Mouse (Mus musculus) MEL (cell line): ENCODE data around the gene Cdk2ap2. TPM values are rescaled to one million over a fixed set of nuclear protein-coding genes. Genes with fewer than 3 reads are reported as not detected.

Experiments
- DNase-seq: peaks from one replicate; pipeline ENCODE4 v3.0.0; 2011; ENCODE audit warnings: low read depth, low spot score
- H3K27ac ChIP-seq: 2 replicates; pipeline ENCODE4 v1.5.1; 2012; ENCODE audit warnings: low read depth, mild to moderate bottlenecking, control low read depth, low read length, moderate library complexity; ENCODE audit not compliant: control insufficient read depth
- H3K27me3 ChIP-seq, 2 experiments: fragments of 150-350 bp in 1 of 2; sonication (generic) in 1 of 2; 2 replicates each; pipeline ENCODE4 v1.6.1; 2012; ENCODE audit warnings: low read length in 2 of 2, mild to moderate bottlenecking in 2 of 2, improper control_type of control experiment in 1 of 2, moderate library complexity in 1 of 2; ENCODE audit not compliant: insufficient read depth in 2 of 2, control insufficient read depth in 1 of 2
- H3K36me3 ChIP-seq, 2 experiments: 2 replicates each; pipeline ENCODE4 v1.6.1; 2012 to 2014; ENCODE audit warnings: low read length in 2 of 2, improper control_type of control experiment in 1 of 2, inconsistent platforms in 1 of 2, mild to moderate bottlenecking in 1 of 2; ENCODE audit not compliant: insufficient read depth in 2 of 2, control insufficient read depth in 1 of 2
- H3K4me1 ChIP-seq, 2 experiments: fragments of 150-350 bp in 1 of 2; sonication (generic) in 1 of 2; 2 replicates each; pipeline ENCODE4 v1.6.1; 2012; ENCODE audit warnings: low read length in 2 of 2, improper control_type of control experiment in 1 of 2, mild to moderate bottlenecking in 1 of 2; ENCODE audit not compliant: insufficient read depth in 2 of 2, control insufficient read depth in 1 of 2
- H3K4me3 ChIP-seq, 2 experiments: fragments of 150-350 bp in 1 of 2; sonication (generic) in 1 of 2; 2 replicates each; pipeline ENCODE4 v1.5.1; 2012; ENCODE audit warnings: low read depth in 2 of 2, low read length in 2 of 2, mild to moderate bottlenecking in 2 of 2, moderate library complexity in 2 of 2, control low read depth in 1 of 2, improper control_type of control experiment in 1 of 2; ENCODE audit not compliant: control insufficient read depth in 1 of 2, insufficient read depth in 1 of 2
- H3K79me2 ChIP-seq: 2 replicates; pipeline ENCODE4 v1.6.1; 2012; ENCODE audit warnings: mild to moderate bottlenecking, low read length, moderate library complexity; ENCODE audit not compliant: control insufficient read depth, poor library complexity, insufficient read depth
- H3K9ac ChIP-seq: 2 replicates; pipeline ENCODE4 v1.6.1; 2012; ENCODE audit warnings: low read depth, mild to moderate bottlenecking, control low read depth, low read length, moderate library complexity; ENCODE audit not compliant: control insufficient read depth, poor library complexity, severe bottlenecking
- H3K9me3 ChIP-seq: fragments of 150-350 bp; sonication (generic); replicated peaks from 2 replicates; pipeline ENCODE4 v1.6.1; 2012; ENCODE audit warnings: mild to moderate bottlenecking, low read length, improper control_type of control experiment, moderate library complexity; ENCODE audit not compliant: insufficient read depth
- CHD2 ChIP-seq: IDR thresholded peaks from 2 replicates; pipeline ENCODE4 v1.6.1; 2011; ENCODE audit warnings: low read length, improper control_type of control experiment
- E2F4 ChIP-seq: IDR thresholded peaks from 2 replicates; pipeline ENCODE4 v1.6.1; 2011; ENCODE audit warnings: low read depth, low read length, improper control_type of control experiment, borderline replicate concordance
- ETS1 ChIP-seq: IDR thresholded peaks from 2 replicates; pipeline ENCODE4 v1.6.1; 2012; ENCODE audit warnings: low read depth, mild to moderate bottlenecking, inconsistent platforms, low read length, improper control_type of control experiment, moderate library complexity
- GATA1 ChIP-seq: IDR thresholded peaks from 2 replicates; pipeline ENCODE4 v1.6.1; 2011; ENCODE audit warnings: low read depth, low read length, improper control_type of control experiment
- JUND ChIP-seq: IDR thresholded peaks from 2 replicates; pipeline ENCODE4 v1.6.1; 2011; ENCODE audit warnings: low read depth, mild to moderate bottlenecking, improper control_type of control experiment, low read length
- MAX ChIP-seq: IDR thresholded peaks from 2 replicates; pipeline ENCODE4 v1.6.1; 2011; ENCODE audit warnings: low read length, improper control_type of control experiment
- MAZ ChIP-seq: IDR thresholded peaks from 2 replicates; pipeline ENCODE4 v1.6.1; 2012; ENCODE audit warnings: low read depth, mild to moderate bottlenecking, inconsistent platforms, low read length, improper control_type of control experiment
- MEF2A ChIP-seq: IDR thresholded peaks from 2 replicates; pipeline ENCODE4 v1.6.1; 2014; ENCODE audit warnings: low read depth, mild to moderate bottlenecking, inconsistent platforms, low read length, improper control_type of control experiment; ENCODE audit not compliant: poor library complexity, insufficient replicate concordance, severe bottlenecking; ENCODE audit errors: extremely low read depth
- NELFE ChIP-seq: IDR thresholded peaks from 2 replicates; pipeline ENCODE4 v1.6.1; 2011; ENCODE audit warnings: low read depth, low read length, improper control_type of control experiment
- NRF1 ChIP-seq: IDR thresholded peaks from 2 replicates; pipeline ENCODE4 v1.6.1; 2014; ENCODE audit warnings: low read depth, mild to moderate bottlenecking, inconsistent platforms, low read length, improper control_type of control experiment, moderate library complexity; ENCODE audit not compliant: poor library complexity, insufficient read depth, severe bottlenecking
- POLR2A ChIP-seq, 2 experiments: IDR thresholded peaks; 2 replicates each; pipeline ENCODE4 v1.6.1; 2011 to 2012; ENCODE audit warnings: low read length in 2 of 2, mild to moderate bottlenecking in 2 of 2, control low read depth in 1 of 2, improper control_type of control experiment in 1 of 2, low read depth in 1 of 2, moderate library complexity in 1 of 2; ENCODE audit not compliant: control insufficient read depth in 1 of 2, insufficient read depth in 1 of 2, poor library complexity in 1 of 2
- SMC3 ChIP-seq: IDR thresholded peaks from 2 replicates; pipeline ENCODE4 v1.6.1; 2011; ENCODE audit warnings: low read depth, low read length, improper control_type of control experiment
- USF1 ChIP-seq: IDR thresholded peaks from 2 replicates; pipeline ENCODE4 v1.6.1; 2014; ENCODE audit warnings: low read depth, mild to moderate bottlenecking, inconsistent platforms, low read length, improper control_type of control experiment, moderate library complexity
- USF2 ChIP-seq, 2 experiments: IDR thresholded peaks; 2 replicates each; pipeline ENCODE4 v1.6.1; 2011 to 2012; ENCODE audit warnings: improper control_type of control experiment in 2 of 2, low read length in 2 of 2, borderline replicate concordance in 1 of 2, inconsistent platforms in 1 of 2, low read depth in 1 of 2, mild to moderate bottlenecking in 1 of 2; ENCODE audit not compliant: insufficient read depth in 1 of 2
- ZNF384 ChIP-seq: IDR thresholded peaks from 2 replicates; pipeline ENCODE4 v1.6.1; 2012; ENCODE audit warnings: low read depth, mild to moderate bottlenecking, inconsistent platforms, low read length, improper control_type of control experiment
- polyA plus RNA-seq, 2 experiments: library from polyadenylated mRNA; stranded (reverse) in 1 of 2; unstranded in 1 of 2; fragments of >175 nt in 1 of 2; fragments of >200 nt in 1 of 2; gene quantifications; 2 replicates each; pipeline versions ENCODE4 v1.2.1 to v1.2.4; 2012; ENCODE audit warnings: low replicate concordance in 2 of 2, low read depth in 1 of 2; ENCODE audit not compliant: insufficient read length in 2 of 2, insufficient read depth in 1 of 2, missing spikeins in 1 of 2
- total RNA-seq: library from RNA; depleted of rRNA; stranded (reverse); fragments of 300-350 nt; gene quantifications from 2 replicates; pipeline ENCODE4 v1.2.3, GENCODE M21; 2012

Gene Cdk2ap2
- total and polyA plus RNA-seq, 3 experiments, result 53.5 to 97.6 TPM; not detected in 1

DNA sequence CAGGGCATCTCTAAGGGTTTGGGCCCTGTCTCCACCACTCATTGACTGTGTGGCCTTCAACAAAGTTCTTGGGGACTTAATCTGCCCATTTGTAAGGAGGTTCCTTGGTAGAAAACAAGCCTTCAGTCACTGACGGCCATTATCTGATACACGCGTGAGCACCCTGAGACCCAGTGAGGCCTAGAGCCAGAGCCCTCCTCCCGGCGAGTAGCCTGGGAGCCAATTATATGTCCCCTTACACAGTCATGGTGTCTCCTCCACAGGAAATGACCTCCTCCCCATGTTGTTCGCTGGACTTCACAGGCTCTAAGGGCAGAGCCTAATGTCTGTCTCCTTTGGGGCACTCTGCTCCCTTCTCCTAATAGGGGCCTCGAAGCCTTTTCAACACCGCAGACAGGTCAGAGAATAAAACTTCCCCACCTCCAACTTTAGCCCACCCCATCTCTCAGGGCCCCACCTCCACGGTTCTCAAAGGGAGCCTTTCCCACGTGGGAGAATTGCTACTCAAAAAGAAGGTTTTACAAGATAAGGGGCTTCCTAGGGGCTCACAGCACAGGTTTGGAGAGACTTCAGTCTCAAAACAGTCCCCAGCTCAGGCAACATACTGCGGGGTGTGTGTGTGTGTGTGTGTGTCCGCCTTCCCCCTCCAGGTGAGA lies 49.5 kb downstream of the Cdk2ap2 start:
- Histone ChIP-seq H3K36me3 (peaks cover 0 to 3% of the 10 kb centered on the region in 2 experiments; a peak in 1 of 4 replicates), H3K4me1 (peaks cover 5 to 14% of the 10 kb centered on the region in 2 experiments; a peak in 3 of 4 replicates), H3K79me2 (peaks cover 9% of the 10 kb centered on the region), H3K27ac (no peak overlapping the region), H3K9ac (no peak overlapping the region), H3K9me3 (no peaks in the 10 kb centered on the region), H3K27me3 (no peaks in the 10 kb centered on the region), H3K4me3 (no peak overlapping the region)
- no peak for DNase-seq
- TF ChIP-seq SMC3, result no peak
- no peak for TF ChIP-seq NRF1
- no peak for TF ChIP-seq POLR2A (IDR thresholded peaks at IDR 0.05; ENCODE audit: control insufficient read depth in 1 of 2, insufficient read depth in 1 of 2, low read depth in 1 of 2, low read length in 2 of 2, poor library complexity in 1 of 2)
- no peak for TF ChIP-seq USF1
- TF ChIP-seq NELFE, result no peak
- TF ChIP-seq MAX, result no peak
- TF ChIP-seq USF2 (IDR thresholded peaks at IDR 0.05; ENCODE audit: borderline replicate concordance in 1 of 2, insufficient read depth in 1 of 2, low read depth in 1 of 2, low read length in 2 of 2), result no peak
- no peak for TF ChIP-seq GATA1
- TF ChIP-seq ZNF384, result no peak

DNA sequence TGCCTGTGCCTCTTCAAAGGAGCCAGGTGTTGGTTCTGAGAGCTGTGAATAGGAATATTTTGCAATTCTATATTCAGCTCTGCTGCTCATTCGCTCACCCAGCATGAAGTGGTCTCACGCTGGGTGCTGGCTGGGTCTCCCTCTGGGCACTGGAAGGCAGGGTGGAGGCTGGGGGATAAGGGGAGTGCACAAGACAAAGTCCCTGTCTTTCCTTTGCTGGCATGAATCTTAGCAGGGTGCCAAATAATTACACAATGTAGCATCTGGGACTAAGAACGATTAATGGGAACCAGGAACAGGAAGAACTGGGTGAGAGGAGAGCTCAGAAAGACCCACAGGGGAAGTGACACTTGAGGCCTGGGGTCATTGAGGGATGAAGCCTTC lies 50.0 kb downstream of the Cdk2ap2 start:
- Histone ChIP-seq H3K9ac (no peak overlapping the region), H3K27me3 (no peaks in the 10 kb centered on the region), H3K4me1 (peaks cover 5 to 14% of the 10 kb centered on the region in 2 experiments; a peak in 3 of 4 replicates), H3K79me2 (peaks cover 9% of the 10 kb centered on the region), H3K27ac (no peak overlapping the region), H3K9me3 (no peaks in the 10 kb centered on the region), H3K4me3 (no peak overlapping the region), H3K36me3 (peaks cover 0 to 3% of the 10 kb centered on the region in 2 experiments; a peak in 1 of 4 replicates)
- TF ChIP-seq JUND, result no peak
- no peak for TF ChIP-seq MEF2A
- no peak for TF ChIP-seq CHD2
- TF ChIP-seq MAZ, result no peak
- no peak for TF ChIP-seq E2F4
- TF ChIP-seq ZNF384, result no peak
- TF ChIP-seq ETS1, result no peak
- no peak for DNase-seq
